Mouse (Mus musculus): ENCODE measurements around the gene Nrxn3.

Nrxn3 gene

GRCm38 (mm10) chr12:88722691-88723070 lies at the start of gene Nrxn3:
Gene Nrxn3 (plus strand): TSS chr12:88722876.
- no peak for DNase-seq (ENCODE audit: low read depth in 2 of 2, low spot score in 2 of 2)

GRCm38 (mm10) chr12:88704159-88704846 lies 18.4 kb upstream of the Nrxn3 start:
- no peak for DNase-seq (ENCODE audit: low read depth in 2 of 2, low spot score in 2 of 2)

- no peak for DNase-seq (ENCODE audit: low read depth in 2 of 2, low spot score in 2 of 2)
Measured at GRCm38 (mm10) chr12:88705959-88706358, 16.7 kb upstream of the Nrxn3 start.

DNA sequence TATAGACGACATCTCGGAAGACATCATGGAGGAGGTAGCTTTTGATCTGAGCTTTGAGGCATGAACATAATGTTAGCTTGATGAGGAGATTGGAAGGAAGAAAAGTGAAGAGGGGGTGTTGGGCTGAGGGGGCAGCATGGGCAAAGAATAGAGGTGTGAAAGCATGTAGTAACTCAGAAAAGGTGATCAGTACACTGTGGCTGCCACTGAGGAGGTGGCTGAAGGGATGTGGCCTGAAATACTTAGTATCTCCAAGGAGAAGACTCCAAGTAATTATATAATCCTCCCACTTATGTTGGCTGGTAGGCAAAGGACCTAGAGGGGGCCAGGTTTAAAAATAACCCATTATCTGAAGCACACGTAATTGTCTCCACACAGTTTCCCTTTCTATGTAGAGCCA lies 14.9 kb upstream of the Nrxn3 start:
- DNase-seq (ENCODE audit: low read depth in 2 of 2, low spot score in 2 of 2), result no peak

- no peak for DNase-seq (ENCODE audit: low read depth in 2 of 2, low spot score in 2 of 2)
Measured at GRCm38 (mm10) chr12:88709223-88709622, 13.5 kb upstream of the Nrxn3 start.

- DNase-seq (ENCODE audit: low read depth in 2 of 2, low spot score in 2 of 2), result no peak
Measured at GRCm38 (mm10) chr12:88713456-88713855, 9.2 kb upstream of the Nrxn3 start.

DNA sequence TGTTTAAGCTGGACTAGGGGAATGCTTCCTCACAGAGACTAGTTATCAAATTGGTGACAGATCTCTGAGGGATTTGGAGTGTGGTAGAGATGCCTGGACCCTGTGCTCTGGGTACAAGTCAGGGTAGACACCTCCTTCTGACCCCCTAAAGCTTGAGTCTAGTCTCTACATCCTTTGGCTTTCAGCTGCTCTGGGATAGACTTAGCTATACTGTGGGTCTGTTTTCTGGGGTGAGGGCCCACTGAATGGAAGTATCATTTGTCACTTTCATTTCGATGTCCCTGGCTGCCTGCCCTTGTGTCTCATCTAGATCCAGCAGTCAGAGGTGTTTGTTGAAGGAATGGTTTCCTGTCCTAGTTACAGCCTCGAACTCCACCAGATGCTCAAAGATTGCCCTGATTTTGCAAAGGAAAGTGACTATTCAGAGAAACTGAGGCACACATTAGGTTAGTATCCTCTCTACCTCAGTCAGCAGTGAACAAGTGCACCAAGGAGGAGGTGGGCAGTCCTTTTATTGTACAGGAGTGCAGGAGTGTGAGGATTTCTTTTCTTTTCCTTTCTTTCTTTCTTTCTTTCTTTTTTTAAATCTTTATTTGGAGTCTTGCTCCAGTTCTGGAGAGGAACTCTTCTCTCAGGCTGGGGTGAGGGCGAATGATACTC lies 515 bp upstream of the Nrxn3 start:
- DNase-seq (ENCODE audit: low read depth in 2 of 2, low spot score in 2 of 2), result no peak

DNA sequence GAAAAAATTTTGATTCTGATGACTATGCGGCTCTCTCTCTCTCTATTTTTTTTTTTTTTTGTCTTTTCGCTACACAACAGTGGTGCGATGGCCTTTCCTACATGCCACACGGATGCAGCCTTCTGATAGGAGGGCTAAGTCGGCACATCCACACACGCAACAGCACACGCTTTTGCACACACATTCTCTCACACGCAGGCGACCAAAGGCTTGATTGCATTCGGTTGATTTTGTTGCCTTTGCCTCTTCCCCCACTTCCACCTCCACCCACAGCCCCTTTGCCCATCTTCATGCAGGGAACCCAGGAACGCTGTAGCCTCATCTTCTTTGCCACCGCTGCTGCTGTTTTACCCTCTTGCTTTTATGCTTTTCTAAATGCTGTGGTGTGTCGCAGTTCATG lies 3.6 kb downstream of the Nrxn3 start:
- no peak for DNase-seq (ENCODE audit: low read depth in 2 of 2, low spot score in 2 of 2)

- DNase-seq (ENCODE audit: low read depth in 2 of 2, low spot score in 2 of 2), result no peak
Measured at GRCm38 (mm10) chr12:88726755-88727154, 4.1 kb downstream of the Nrxn3 start.

GRCm38 (mm10) chr12:88730720-88731119 lies 8.0 kb downstream of the Nrxn3 start:
- DNase-seq (ENCODE audit: low read depth in 2 of 2, low spot score in 2 of 2), result no peak

DNA sequence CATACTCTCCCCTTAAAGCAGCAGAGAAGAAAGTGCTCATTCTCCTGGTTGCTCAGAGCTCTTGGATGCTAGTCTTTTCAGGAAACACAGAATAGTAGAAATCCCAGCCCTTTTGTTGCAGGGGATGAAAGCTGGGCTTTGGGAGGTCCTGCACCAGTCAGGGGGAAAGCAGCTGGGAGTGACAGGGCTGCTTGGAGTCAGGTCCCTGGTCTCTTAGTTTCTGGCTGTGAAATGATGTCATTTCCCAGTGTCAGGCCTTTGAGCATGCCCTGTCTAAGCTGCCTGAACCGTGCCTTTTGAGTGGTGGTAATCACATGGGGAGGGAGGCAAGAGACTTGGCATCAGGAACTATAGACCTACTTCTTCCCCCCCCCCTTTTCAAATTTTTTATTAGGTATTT lies 12.4 kb downstream of the Nrxn3 start:
- DNase-seq (ENCODE audit: low read depth in 2 of 2, low spot score in 2 of 2), result no peak

GRCm38 (mm10) chr12:88737081-88737480 lies 14.4 kb downstream of the Nrxn3 start:
- DNase-seq (ENCODE audit: low read depth in 2 of 2, low spot score in 2 of 2), result no peak

- DNase-seq (ENCODE audit: low read depth in 2 of 2, low spot score in 2 of 2), result no peak
Measured at GRCm38 (mm10) chr12:88738616-88739015, 15.9 kb downstream of the Nrxn3 start.

DNA sequence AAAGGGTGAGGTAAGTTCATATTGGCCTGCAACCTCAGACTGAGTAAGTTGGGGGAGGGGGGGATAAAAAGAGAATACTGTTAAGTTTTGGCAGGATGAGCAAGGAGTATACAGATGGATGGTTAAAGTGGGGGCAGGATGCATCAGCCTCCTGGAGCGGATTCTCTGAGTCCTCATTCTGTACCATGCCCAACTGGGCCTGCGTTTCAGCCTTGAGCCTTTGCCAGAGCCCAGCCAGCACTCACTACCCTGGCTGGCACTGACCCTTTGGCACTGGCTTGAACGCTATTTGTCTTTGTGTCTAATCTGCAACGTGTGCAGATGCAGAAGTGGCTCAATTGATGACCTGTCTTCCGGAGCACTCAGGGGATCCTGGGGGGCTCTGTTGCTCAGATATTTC lies 24.1 kb downstream of the Nrxn3 start:
- no peak for DNase-seq (ENCODE audit: low read depth in 2 of 2, low spot score in 2 of 2)

DNA sequence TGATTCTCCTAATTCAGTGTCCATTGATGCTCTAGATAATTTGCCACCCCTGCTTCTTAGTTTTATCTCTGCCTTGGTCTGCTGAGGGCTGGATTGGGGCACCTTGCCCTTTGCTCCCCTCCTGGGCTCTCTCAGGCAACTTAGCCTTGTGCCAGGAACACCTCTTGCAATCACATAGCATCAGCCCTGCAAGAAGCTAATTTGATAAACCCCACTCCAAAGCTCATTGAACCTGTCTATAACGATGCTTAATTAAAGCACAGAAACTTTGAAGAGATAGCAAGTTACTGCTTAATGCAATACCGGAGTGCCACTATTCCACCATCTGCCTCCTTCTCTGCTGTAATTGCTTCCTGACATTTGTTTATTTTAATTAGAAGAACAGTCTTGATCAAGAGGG lies 42.1 kb downstream of the Nrxn3 start:
- DNase-seq (ENCODE audit: low read depth in 2 of 2, low spot score in 2 of 2), result no peak

- no peak for DNase-seq (ENCODE audit: low read depth in 2 of 2, low spot score in 2 of 2)
Measured at GRCm38 (mm10) chr12:88774666-88775065, 52.0 kb downstream of the Nrxn3 start.

GRCm38 (mm10) chr12:88778036-88778435 lies 55.4 kb downstream of the Nrxn3 start:
- DNase-seq (ENCODE audit: low read depth in 2 of 2, low spot score in 2 of 2), result no peak

- no peak for DNase-seq (ENCODE audit: low read depth in 2 of 2, low spot score in 2 of 2)
Measured at GRCm38 (mm10) chr12:88784199-88785147, 61.8 kb downstream of the Nrxn3 start.

DNA sequence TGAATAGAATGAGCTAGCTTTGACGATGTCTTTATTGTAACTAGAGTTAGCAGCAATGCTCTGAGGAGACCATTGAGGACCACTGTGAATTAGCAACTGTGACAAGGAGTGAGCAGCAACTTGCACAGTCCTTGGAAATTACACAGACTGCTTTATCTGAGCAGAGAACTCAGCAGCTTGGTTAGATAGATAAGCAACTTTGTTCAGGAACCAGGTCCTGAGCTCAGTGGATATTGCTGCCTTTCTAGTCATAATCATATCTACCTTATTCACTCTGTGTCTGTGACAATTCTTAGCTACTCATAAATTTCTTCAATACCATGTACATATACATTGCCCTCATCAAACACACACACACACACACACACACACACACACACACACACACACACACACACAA lies 70.6 kb downstream of the Nrxn3 start:
- no peak for DNase-seq (ENCODE audit: low read depth in 2 of 2, low spot score in 2 of 2)

GRCm38 (mm10) chr12:88800990-88801655 lies 78.4 kb downstream of the Nrxn3 start:
- DNase-seq (ENCODE audit: low read depth in 2 of 2, low spot score in 2 of 2), result no peak

DNA sequence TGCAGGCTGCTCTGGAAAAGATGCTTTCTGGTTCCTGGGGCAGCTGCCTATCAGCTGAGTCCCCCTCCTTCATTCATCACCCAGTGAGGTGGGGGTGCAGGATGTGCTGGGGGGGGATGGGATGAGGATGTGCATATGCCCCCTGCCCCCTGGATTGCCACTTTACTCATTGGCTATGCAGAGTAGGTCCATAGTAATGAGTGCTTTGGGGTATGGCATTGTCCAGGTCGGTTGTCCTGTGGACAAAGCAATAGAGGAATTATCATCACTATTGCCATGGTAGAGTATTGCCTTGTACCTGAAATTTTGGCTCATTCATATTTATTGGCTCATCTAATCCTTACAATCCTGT lies 79.0 kb downstream of the Nrxn3 start:
- no peak for DNase-seq (ENCODE audit: low read depth in 2 of 2, low spot score in 2 of 2)
